Mouse (Mus musculus) gastrocnemius, adult 18-20 months (tissue): ENCODE measurements around the gene Thumpd2. TPM values are rescaled to one million over a fixed set of nuclear protein-coding genes. Genes with fewer than 3 reads are reported as not detected.

Source experiments
- total RNA-seq, 2 experiments: library from RNA; stranded (reverse); gene quantifications; 2 replicates each; pipeline ENCODE4 v1.2.3; 2021

Thumpd2 gene
- total RNA-seq, 2 experiments from 2014 or later: 2.1 to 2.6 TPM

Other genes with a start within 250 kb of the Thumpd2 start
- under 1 TPM; 0.30 to 0.47 TPM for gene Tmem178, start 120.5 kb downstream of the Thumpd2 start, total RNA-seq